Mouse (Mus musculus): ENCODE data around the gene Cntfr.

GRCm38 (mm10) chr4:41707011-41707535 is 10.2 kb upstream of the Cntfr start:
- TF ChIP-seq CTCF (IDR thresholded peaks at IDR 0.05; ENCODE audit: borderline replicate concordance, control insufficient read depth, extremely low read depth, insufficient read depth, low read length, poor library complexity) = peak; percentile 62; the same call in 1 of the 2 replicates
- TF ChIP-seq POLR2A (IDR thresholded peaks at IDR 0.05; ENCODE audit: control insufficient read depth, extremely low read depth, insufficient read depth, low read length, poor library complexity) = no peak

Data from thymus, adult 2 months (tissue).